In genomic region chr1:161976255-161977182, GRCm38 (mm10) we compare ENCODE assay signal across 8 mouse cellular contexts. TPM values are rescaled to one million over a fixed set of nuclear protein-coding genes. Genes with fewer than 3 reads are reported as not detected.
DNase-seq lines count a peak whose midpoint lies in the region; ATAC-seq and TF ChIP-seq lines count a peak whose summit lies in the region.

No protein-coding gene starts in this region.

- peak; percentile 64 for ATAC-seq in embryonic facial prominence, embryonic 14.5 days (ENCODE audit: low read depth)
- peak; percentile 66 for ATAC-seq in kidney, embryonic 14.5 days (ENCODE audit: low FRiP score, low TSS enrichment)

- TF ChIP-seq POLR2A in bone marrow, adult 2 months (IDR thresholded peaks at IDR 0.05; ENCODE audit: borderline replicate concordance, control insufficient read depth, low read depth, low read length): no peak
- no peak for TF ChIP-seq POLR2A in myocyte (IDR thresholded peaks at IDR 0.05; ENCODE audit: insufficient read length, low read depth)

- H3K9me3 ChIP-seq in embryonic facial prominence, embryonic 14.5 days (ENCODE audit: control insufficient read depth, low read length): no peaks in the 10 kb centered on the region
- no peaks in the 10 kb centered on the region for H3K9me3 ChIP-seq in kidney, embryonic 14.5 days (ENCODE audit: control insufficient read depth, low read length)

- no peaks in the 10 kb centered on the region for H3K36me3 ChIP-seq in embryonic facial prominence, embryonic 14.5 days (ENCODE audit: control insufficient read depth, insufficient read depth, low read length)
- no peaks in the 10 kb centered on the region for H3K36me3 ChIP-seq in kidney, embryonic 14.5 days (ENCODE audit: control insufficient read depth, insufficient read depth, low read length)
- H3K36me3 ChIP-seq in myocyte (ENCODE audit: control insufficient read depth, insufficient read depth): no peaks in the 10 kb centered on the region

- H3K9ac ChIP-seq in embryonic facial prominence, embryonic 14.5 days (ENCODE audit: low read depth, low read length): peak overlapping the region; percentile 35; the same call in 1 of the 2 replicates
- no peak overlapping the region for H3K9ac ChIP-seq in kidney, embryonic 14.5 days (ENCODE audit: low read depth, low read length)

- peak; percentile 83 to 86 for DNase-seq in B cell, adult 2 months
- DNase-seq in embryonic facial prominence, embryonic 14.5 days (ENCODE audit: low spot score): peak; percentile 95
- DNase-seq in heart, adult 8-10 months (ENCODE audit: low spot score): peak; percentile 89
- DNase-seq in liver: peak; percentile 81
- peak; percentile 74 to 86 for DNase-seq in spleen, postnatal 4 days (ENCODE audit: low spot score in 2 of 2)

- no peaks in the 10 kb centered on the region for H3K27me3 ChIP-seq in embryonic facial prominence, embryonic 14.5 days (replicated peaks; ENCODE audit: control insufficient read depth, insufficient read depth, low read length)
- no peaks in the 10 kb centered on the region for H3K27me3 ChIP-seq in kidney, embryonic 14.5 days (ENCODE audit: control insufficient read depth, insufficient read depth, low read length)
- H3K27me3 ChIP-seq in myocyte (ENCODE audit: control insufficient read depth, insufficient read depth, insufficient read length): no peaks in the 10 kb centered on the region

- no peaks in the 10 kb centered on the region for H3K4me1 ChIP-seq in bone marrow, adult 2 months (ENCODE audit: control insufficient read depth, insufficient read depth, low read length)
- peaks cover 30% of the 10 kb centered on the region for H3K4me1 ChIP-seq in embryonic facial prominence, embryonic 14.5 days (ENCODE audit: control insufficient read depth, insufficient read depth, low read length)
- H3K4me1 ChIP-seq in kidney, embryonic 14.5 days (ENCODE audit: control insufficient read depth, insufficient read depth, low read length): peaks cover 15% of the 10 kb centered on the region; the same call in 1 of the 2 replicates

- WGBS in bone marrow, adult 2 months: 43% methylated on average over 16 of the region's 16 CpGs
- WGBS in embryonic facial prominence, embryonic 14.5 days: 36% methylated on average over 16 of the region's 16 CpGs
- 42% methylated on average over 16 of the region's 16 CpGs for WGBS in kidney, embryonic 14.5 days

- peak; percentile 41; the same call in 1 of the 2 replicates for TF ChIP-seq CTCF in bone marrow, adult 2 months (IDR thresholded peaks at IDR 0.05; ENCODE audit: control insufficient read depth, insufficient read depth, low read length)

- no peak overlapping the region for H3K4me3 ChIP-seq in bone marrow, adult 2 months (replicated peaks; ENCODE audit: control insufficient read depth, low read depth, low read length)
- no peak overlapping the region for H3K4me3 ChIP-seq in embryonic facial prominence, embryonic 14.5 days (ENCODE audit: low read depth, low read length)
- no peak overlapping the region for H3K4me3 ChIP-seq in kidney, embryonic 14.5 days (ENCODE audit: low read length)
- no peak overlapping the region for H3K4me3 ChIP-seq in myocyte

- H3ac ChIP-seq in myocyte (ENCODE audit: control insufficient read depth, insufficient read length): no peak overlapping the region

- H3K4me2 ChIP-seq in embryonic facial prominence, embryonic 14.5 days (ENCODE audit: low read depth, low read length): peak overlapping the region; percentile 16
- H3K4me2 ChIP-seq in kidney, embryonic 14.5 days (replicated peaks; ENCODE audit: low read depth, low read length): no peak overlapping the region
- H3K4me2 ChIP-seq in myocyte (ENCODE audit: low read depth): peak overlapping the region; percentile 47

- no peaks in the 10 kb centered on the region for H3K79me2 ChIP-seq in myocyte (ENCODE audit: control insufficient read depth, insufficient read depth)

- no peak overlapping the region for H3K27ac ChIP-seq in bone marrow, adult 2 months (ENCODE audit: control insufficient read depth, insufficient read depth, low read depth, low read length, poor library complexity)
- peak overlapping the region; percentile 85 for H3K27ac ChIP-seq in embryonic facial prominence, embryonic 14.5 days (replicated peaks; ENCODE audit: low read depth, low read length)
- H3K27ac ChIP-seq in kidney, embryonic 14.5 days (ENCODE audit: low read depth, low read length): no peak overlapping the region

TF ChIP-seq in myocyte, 11 proteins besides CTCF, POLR2A, EP300 and RAD21:
- no peak for TF ChIP-seq MYOG (IDR thresholded peaks at IDR 0.05; ENCODE audit: control insufficient read depth in 1 of 3, insufficient read depth in 1 of 3, insufficient read length in 2 of 3, low read depth in 2 of 3)
- no peak for TF ChIP-seq POLR2AphosphoS2 (IDR thresholded peaks at IDR 0.05; ENCODE audit: insufficient read length, low read depth)
- TF ChIP-seq TCF12 (IDR thresholded peaks at IDR 0.05; ENCODE audit: insufficient read depth, poor library complexity, severe bottlenecking): no peak
- no peak for TF ChIP-seq REST (IDR thresholded peaks at IDR 0.05; ENCODE audit: insufficient read depth, insufficient read length)
- no peak for TF ChIP-seq USF1 (IDR thresholded peaks at IDR 0.05; ENCODE audit: low read depth)
- TF ChIP-seq MAX (IDR thresholded peaks at IDR 0.05; ENCODE audit: low read depth): no peak
- no peak for TF ChIP-seq E2F4 (IDR thresholded peaks at IDR 0.05; ENCODE audit: insufficient read depth)
- no peak for TF ChIP-seq MYOD1 (IDR thresholded peaks at IDR 0.05; ENCODE audit: control insufficient read depth in 1 of 3, insufficient read length in 2 of 3, low read depth in 2 of 3)
- TF ChIP-seq SRF (IDR thresholded peaks at IDR 0.05; ENCODE audit: control insufficient read depth, insufficient read length, low read depth): no peak
- no peak for TF ChIP-seq TCF3 (IDR thresholded peaks at IDR 0.05; ENCODE audit: insufficient read length, low read depth)
- TF ChIP-seq CEBPB (IDR thresholded peaks at IDR 0.05; ENCODE audit: insufficient read depth, poor library complexity, severe bottlenecking): no peak

RNA-seq across cellular contexts. Expression of gene 4930558K02Rik, which starts 2.9 kb away (rescaled TPM):
- not detected in 2 replicates for polyA plus RNA-seq in bone marrow, adult 2 months (2011; ENCODE audit: insufficient read depth, insufficient read length, low replicate concordance, missing spikeins)
- not detected in 2 replicates for polyA plus RNA-seq in embryonic facial prominence, embryonic 14.5 days (2014; fragmentation: Nextera tagmentation; extraction: Ambion mirVana)
- total RNA-seq in heart, adult 8-10 months (2022): not detected
- not detected in 2 replicates for polyA plus RNA-seq in kidney, embryonic 14.5 days (2014; fragmentation: Nextera tagmentation; extraction: Ambion mirVana)
- polyA plus RNA-seq in myocyte (2012; fragmentation: generic; extraction: Trizol): not detected

RNA-seq across cellular contexts. Expression of gene Pigc, which starts 7.5 kb away (rescaled TPM):
- 11.8 and 12.9 TPM in 2 replicates for polyA plus RNA-seq in bone marrow, adult 2 months (2011; ENCODE audit: insufficient read depth, insufficient read length, low replicate concordance, missing spikeins)
- 40.8 and 45.8 TPM in 2 replicates for polyA plus RNA-seq in embryonic facial prominence, embryonic 14.5 days (2014; fragmentation: Nextera tagmentation; extraction: Ambion mirVana)
- 10 to 100 TPM in 3 of 4 experiments, 1 to 10 TPM in 1; 10.0 to 11.2 (median 10.5) TPM for total RNA-seq in heart, adult 8-10 months (2022)
- 33.6 and 42.2 TPM in 2 replicates for polyA plus RNA-seq in kidney, embryonic 14.5 days (2014; fragmentation: Nextera tagmentation; extraction: Ambion mirVana)
- polyA plus RNA-seq in myocyte (2012; fragmentation: generic; extraction: Trizol): 18.9 TPM
